Mouse (Mus musculus) heart, postnatal 10 days (tissue): ENCODE data around the gene Cirbp. TPM values are rescaled to one million over a fixed set of nuclear protein-coding genes. Genes with fewer than 3 reads are reported as not detected.
A peak's percentile ranks its signal among the peaks of the same experiment; 100 is the strongest.

Experiments used
- DNase-seq, 2 experiments: peaks; one replicate each; pipeline ENCODE4 v3.0.0; 2021
- intact Hi-C: fragments of 180-260 bp; cut with DNase I; formaldehyde crosslinking; loops from one replicate; pipeline ENCODE4 v1.15.1; 2025
- total RNA-seq, 2 experiments: library from RNA; stranded (reverse); gene quantifications; 2 replicates each; pipeline ENCODE4 v1.2.3; 2021

Gene Cirbp
- total RNA-seq, 2 experiments from 2014 or later, result 113 to 134 TPM

GRCm38 (mm10) chr10:80137626-80138552 is 27.9 kb upstream of the Cirbp start:
- peak in 1 of 2 experiments; percentile 25 for DNase-seq
- intact Hi-C loops, result no loop called here

- intact Hi-C loops, result no loop called here
- DNase-seq, result peak; percentile 64 to 70
Measured at GRCm38 (mm10) chr10:80138553-80139438, 27.0 kb upstream of the Cirbp start, which contains the start of gene Atp5d. TSS of gene Atp5d (plus strand) at chr10:80138632.

- intact Hi-C loops, result no loop called here
- DNase-seq, result no peak
Measured at GRCm38 (mm10) chr10:80139439-80139775, 26.4 kb upstream of the Cirbp start.

- DNase-seq, result no peak
- intact Hi-C loops, result loop anchor here (2.0 to 5.0 kb wide), 3 partner anchors 23 to 283 kb away; partner anchors contain the start of gene Cnn2
Measured at GRCm38 (mm10) chr10:80139975-80140665, 25.7 kb upstream of the Cirbp start.

- DNase-seq, result no peak
- intact Hi-C loops, result loop anchor here (2.0 to 5.0 kb wide), 3 partner anchors 24 to 283 kb away; partner anchors contain the start of gene Cnn2
Measured at GRCm38 (mm10) chr10:80140666-80141035, 25.1 kb upstream of the Cirbp start, which contains the start of gene Cbarp. TSS of gene Cbarp (minus strand) at chr10:80140835.

- DNase-seq, result peak; percentile 94 to 96
- intact Hi-C loops, result loop anchor here (2.0 to 5.0 kb wide), 3 partner anchors 24 to 284 kb away; partner anchors contain the start of gene Cnn2
Measured at GRCm38 (mm10) chr10:80141243-80141642, 24.5 kb upstream of the Cirbp start.

- intact Hi-C loops, result loop anchor here (2.0 to 5.0 kb wide), 3 partner anchors 25 to 285 kb away; partner anchors contain the start of gene Cnn2
- peak; percentile 97 to 98 for DNase-seq
Measured at GRCm38 (mm10) chr10:80141786-80142529, 23.8 kb upstream of the Cirbp start.

- intact Hi-C loops, result loop anchor here (5.0 kb wide), 2 partner anchors 155 to 285 kb away; partner anchors contain the start of gene Cnn2
- DNase-seq, result no peak
Measured at GRCm38 (mm10) chr10:80142530-80142925, 23.3 kb upstream of the Cirbp start.

GRCm38 (mm10) chr10:80143664-80144063 is 22.1 kb upstream of the Cirbp start:
- intact Hi-C loops, result loop anchor here (5.0 kb wide), 2 partner anchors 156 to 286 kb away; partner anchors contain the start of gene Cnn2

GRCm38 (mm10) chr10:80144159-80144558 is 21.6 kb upstream of the Cirbp start:
- intact Hi-C loops, result loop anchor here (5.0 kb wide), 2 partner anchors 157 to 287 kb away; partner anchors contain the start of gene Cnn2
- no peak for DNase-seq

More at GRCm38 (mm10) chr10:80143664-80144063, 22.1 kb upstream of the Cirbp start:
- DNase-seq, result no peak

- peak; percentile 79 to 88 for DNase-seq
- intact Hi-C loops, result loop anchor here (1.0 to 5.0 kb wide), 3 partner anchors 20 to 288 kb away; partner anchors contain the start of genes Cirbp and Cnn2
Measured at GRCm38 (mm10) chr10:80144864-80145838, 20.6 kb upstream of the Cirbp start.

GRCm38 (mm10) chr10:80145896-80146295 is 19.9 kb upstream of the Cirbp start:
- peak; percentile 77 to 87 for DNase-seq
- intact Hi-C loops, result loop anchor here (1.0 kb wide), 1 partner anchor 19 kb away; the partner anchor contains the start of gene Cirbp

GRCm38 (mm10) chr10:80146568-80147011 is 19.2 kb upstream of the Cirbp start:
- intact Hi-C loops, result no loop called here
- peak; percentile 69 to 80 for DNase-seq

- intact Hi-C loops, result no loop called here
- DNase-seq, result peak in 1 of 2 experiments; percentile 60
Measured at GRCm38 (mm10) chr10:80147146-80147718, 18.6 kb upstream of the Cirbp start.

- intact Hi-C loops, result no loop called here
- DNase-seq, result peak; percentile 91 to 93
Measured at GRCm38 (mm10) chr10:80147719-80148601, 17.8 kb upstream of the Cirbp start, which contains the start of gene Midn. TSS of gene Midn (plus strand) at chr10:80148272.

- DNase-seq, result peak; percentile 97
- intact Hi-C loops, result no loop called here
Measured at GRCm38 (mm10) chr10:80148610-80149290, 17.0 kb upstream of the Cirbp start.
